Mouse (Mus musculus) T-helper 1 cell (primary cell): ENCODE measurements around the gene Snx11.
"Not testable (repeated sequence)": the region's sequence is repeated elsewhere in the genome, so short reads cannot be mapped to it uniquely, and the experiment has no call there.

Source experiments
- in situ Hi-C: fragments of 300-600 bp; cut with MboI, MseI; formaldehyde crosslinking; loops from one replicate; pipeline ENCODE4 v1.15.1; 2025; ENCODE audit warnings: high pct_unique_total_duplicates

The Snx11 gene

DNA sequence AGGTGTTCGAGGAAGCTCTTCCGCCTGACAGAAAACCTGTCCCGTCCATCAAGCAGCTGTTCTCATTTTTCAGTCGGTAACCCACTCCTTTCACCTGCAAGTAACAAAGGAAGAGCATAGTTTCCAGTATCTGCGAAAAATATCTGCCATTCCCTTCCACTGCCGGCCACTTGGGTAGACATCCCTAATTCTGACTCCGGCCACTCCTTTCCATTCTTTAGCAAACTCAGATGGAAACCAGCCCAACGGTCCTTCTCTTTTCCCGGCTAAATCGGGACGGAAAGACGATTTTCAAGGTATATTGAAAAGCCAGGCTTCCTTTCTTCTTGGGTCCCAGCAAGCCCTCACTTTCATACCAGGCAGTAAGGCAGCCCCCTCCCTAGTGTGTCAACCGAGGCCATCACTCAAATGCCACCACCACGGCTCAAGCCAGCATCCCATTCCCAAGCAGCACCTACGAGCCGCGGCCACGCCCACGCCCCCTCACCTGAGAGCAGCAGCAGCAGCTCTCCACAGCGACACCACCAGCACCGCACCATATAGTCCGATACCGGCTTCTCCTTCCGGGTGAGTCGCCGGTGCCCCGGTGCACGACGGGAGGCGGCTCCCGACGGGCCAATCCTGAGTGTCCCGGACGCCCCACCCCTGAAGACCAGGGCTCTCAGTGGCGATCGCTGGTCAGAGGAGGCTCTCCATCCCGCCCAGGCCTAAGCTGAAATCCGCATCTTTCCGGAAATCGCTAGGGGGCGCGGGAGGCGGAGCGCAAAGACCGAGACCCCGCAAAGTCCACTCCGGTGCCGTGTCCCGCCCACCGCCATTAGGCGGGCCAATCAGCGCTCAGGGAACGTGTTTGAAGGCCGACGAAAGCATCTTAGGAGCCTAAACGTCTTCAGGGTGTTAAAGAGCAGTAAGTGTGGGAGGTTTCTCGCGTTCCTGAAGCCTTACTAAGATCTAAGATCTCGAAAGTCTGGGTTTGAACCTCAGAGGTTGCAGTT lies at the start of gene Snx11:
Snx11 (minus strand) TSS at position 592 of the 995 bp plus-strand sequence.
- in situ Hi-C loops: no loop called here

DNA sequence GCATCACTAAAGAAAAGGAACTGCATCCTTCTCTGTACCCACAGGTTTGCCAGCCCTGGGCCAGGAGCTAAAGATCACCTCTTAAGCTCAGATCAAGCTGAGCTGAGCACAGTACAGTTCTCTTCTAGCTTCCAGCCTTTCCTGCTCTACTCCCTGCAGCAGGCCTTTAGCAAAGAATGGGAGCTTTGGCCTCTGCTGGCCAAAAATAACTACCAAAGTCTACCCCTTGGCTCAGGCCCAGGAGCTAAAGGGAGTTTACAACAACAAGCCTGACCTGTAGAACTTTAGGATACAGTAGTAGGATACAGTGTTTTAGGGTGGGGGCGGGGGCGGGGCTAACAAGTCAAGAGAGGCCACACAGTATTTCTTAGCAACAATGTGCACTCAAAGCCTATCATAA lies 49.1 kb upstream of the Snx11 start:
- in situ Hi-C loops: no loop called here

DNA sequence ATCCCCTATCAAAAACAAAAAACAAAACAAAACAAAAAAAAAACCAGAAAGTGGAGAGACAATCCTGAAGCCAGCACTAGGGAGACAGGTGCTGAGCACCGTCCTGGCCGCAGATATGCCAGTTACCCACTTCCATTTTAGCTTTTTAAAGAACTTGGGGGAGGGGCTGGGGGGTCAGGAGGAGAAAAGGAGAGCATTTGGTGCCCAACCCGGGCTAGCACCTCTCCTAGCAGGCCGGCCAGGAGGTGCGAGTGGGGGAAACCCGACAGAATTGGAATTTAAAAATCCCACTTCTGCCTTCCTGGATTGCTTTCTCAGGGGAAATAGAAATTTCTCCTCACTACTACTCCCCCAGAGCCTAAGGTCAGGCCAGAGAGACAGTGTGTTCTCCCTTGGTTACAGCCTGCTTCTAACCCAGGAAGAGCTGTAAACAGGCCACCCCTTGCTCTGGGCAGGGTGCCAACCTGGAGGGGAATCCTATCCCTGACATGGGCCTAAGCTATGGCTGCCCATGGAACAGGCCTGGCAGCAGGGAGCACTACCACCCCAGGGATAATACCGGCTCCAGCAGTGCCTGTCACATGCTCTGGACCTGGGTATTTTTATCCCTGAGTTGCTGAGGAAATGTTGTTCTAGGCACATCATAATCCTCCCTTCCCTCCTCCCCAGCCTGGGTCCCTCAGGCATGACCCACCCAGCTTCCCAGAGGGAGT lies 47.6 kb upstream of the Snx11 start:
- in situ Hi-C loops: no loop called here

DNA sequence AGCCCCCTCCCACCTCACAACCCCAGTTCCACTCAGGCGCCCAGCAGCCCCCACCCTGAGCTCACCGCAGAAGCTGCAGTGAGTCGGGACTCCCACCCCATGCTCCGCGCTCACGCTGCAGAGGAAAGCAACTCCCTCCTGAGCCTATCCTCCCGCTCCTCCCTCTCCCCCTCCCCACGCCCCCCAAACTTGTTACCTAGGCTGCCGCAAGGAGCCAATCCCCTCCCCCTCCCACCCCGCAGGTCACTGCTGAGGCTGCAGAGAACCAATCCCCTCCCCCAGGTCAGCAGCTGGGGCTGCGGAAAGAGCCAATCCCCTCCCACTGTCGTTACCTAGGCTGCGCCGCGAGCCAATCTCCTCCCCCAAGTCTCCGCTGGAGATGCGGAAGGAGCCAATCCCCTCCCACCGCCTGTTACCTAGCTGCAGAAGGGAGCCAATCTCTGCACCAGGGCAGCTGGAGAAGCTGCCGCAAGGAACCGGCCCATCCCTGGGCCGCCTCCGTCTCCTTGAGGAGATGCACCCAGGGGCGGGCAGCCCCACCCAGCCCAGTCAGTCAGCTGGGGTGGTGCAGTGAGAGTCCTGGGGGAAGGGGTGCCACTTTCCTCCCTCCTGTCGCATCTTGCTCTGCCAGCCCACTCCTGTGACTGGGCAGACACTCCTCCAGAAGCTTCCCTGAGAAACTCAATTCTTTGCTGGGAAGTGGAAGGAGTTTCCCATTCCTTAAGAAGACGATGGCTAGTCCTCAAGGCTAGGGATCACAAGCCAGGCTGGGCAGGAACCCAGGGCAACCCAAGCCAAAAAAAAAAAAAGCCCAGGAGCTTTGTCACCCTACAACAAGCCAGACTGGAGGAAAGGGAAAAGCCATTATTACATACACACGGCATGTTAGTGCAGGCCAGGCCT lies 46.8 kb upstream of the Snx11 start:
- in situ Hi-C loops: no loop called here

DNA sequence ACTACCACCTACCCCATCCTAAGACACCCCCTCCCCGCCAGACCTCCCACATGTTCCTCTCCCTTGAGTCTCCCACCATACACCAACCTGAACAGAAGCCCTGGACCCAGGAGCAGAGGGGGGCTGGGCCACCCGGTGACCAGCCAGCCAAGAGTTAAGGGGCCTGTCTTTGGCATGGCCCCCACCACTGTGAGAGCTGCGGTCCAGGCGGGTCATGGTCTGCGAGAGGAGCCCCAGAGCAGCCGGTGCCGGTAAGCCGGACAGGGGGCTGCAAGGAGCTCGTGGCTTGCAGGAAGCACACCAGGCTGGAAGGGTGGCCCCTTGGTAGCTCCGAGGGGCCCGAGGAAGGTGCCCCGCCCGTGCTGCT lies 46.1 kb upstream of the Snx11 start:
- in situ Hi-C loops: no loop called here

DNA sequence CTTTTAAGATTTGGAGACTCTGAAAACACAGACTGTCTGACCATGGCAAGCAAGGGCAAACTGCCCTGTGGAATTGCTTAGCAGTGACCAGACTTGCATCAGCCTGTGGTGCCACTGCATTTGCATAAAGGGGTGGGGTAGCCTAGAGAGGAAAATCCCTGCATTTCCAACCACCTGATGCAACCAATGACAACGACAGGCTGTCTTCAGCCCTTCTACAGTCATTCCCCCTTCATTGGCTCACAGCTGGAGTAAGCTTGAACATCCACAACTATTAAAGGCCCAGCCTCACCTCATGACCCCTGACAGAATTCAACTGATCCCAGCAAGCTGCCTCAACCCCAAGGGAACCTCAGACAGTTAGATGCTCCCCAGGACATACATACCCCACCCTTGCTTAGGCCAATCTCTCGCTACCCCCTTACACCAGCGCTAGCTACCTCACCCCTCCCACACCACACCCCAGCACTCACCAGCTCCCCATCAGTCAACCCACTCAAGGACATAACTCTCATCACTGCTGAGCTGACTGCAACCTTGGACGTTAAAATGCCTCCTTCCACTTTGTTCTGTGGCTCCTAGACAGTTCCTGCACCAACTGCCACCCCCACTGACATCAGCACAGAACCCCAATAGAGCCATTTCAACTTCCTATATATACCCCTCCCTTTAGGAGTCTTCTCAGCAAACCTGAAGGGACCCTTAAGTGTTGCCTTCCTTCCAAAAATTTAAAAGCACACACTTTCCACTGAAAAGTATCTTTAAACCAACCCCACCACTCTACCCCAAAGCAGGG lies 45.5 kb upstream of the Snx11 start:
- in situ Hi-C loops: no loop called here

DNA sequence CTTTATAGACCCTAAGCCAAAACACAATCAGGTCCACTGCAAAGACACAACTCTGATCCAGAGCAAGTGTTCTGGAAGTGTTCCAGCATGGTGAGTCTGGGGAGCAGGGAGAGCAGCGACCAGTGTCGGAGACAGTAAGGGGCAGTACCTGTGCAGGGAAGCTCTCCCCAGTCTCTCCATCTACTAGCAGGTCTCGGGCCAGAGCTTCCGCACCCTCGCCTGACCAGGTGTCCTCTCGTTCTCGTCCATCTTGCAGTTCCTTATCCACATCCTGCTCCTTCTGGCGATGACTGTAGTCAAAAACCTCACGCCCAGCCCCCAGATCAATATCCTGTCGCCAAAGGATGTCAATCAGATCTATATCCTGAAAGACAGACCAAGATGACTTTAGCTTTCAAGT lies 44.6 kb upstream of the Snx11 start:
- in situ Hi-C loops: no loop called here

DNA sequence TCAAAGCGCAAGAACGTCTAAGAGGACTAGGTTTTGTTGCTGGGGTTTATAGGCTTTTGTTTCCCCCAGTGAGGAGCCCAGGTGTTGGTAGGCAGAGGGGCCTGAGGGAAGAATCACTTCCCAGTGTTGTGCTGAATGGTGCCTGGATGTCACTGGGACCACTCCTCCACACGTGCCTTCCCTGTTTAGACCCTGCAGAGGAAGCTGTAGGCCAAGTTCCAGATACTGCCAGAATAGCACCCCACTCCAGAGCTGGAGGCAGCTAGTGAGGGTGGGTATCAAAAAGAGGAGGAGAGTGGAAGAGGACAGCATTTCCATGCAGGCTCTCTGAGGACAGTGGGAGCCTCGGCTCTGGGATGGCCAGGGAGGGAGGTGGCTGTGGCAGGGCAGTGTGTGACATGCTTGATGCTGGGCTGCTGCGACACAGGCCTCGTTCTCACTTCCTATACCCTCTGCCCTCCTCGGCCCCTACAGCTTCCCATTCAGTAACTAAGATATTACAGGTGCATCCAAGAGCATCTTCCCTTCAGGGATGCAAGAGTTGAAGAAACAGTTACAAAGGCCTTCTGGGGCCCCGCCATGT lies 40.9 kb upstream of the Snx11 start:
- in situ Hi-C loops: no loop called here

DNA sequence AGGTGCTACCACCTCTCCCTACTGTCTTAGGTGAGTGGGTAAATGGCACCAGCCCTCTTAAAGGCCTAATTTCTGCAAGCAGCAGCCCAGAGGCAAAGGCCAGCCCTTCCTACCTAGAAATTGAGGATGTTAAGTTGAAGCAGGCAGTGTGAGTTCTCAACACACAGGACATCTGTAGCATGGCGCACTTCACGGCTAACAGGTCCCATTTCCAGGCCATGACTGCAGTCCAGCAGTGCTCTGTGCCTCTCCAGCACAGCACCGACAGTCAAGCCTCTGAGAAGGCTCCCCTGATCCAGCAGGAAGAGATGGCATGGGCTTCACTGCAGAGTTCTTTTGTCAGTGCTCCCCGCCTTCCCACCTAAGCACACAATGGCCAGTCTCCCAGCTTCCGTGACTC lies 39.6 kb upstream of the Snx11 start:
- in situ Hi-C loops: no loop called here

DNA sequence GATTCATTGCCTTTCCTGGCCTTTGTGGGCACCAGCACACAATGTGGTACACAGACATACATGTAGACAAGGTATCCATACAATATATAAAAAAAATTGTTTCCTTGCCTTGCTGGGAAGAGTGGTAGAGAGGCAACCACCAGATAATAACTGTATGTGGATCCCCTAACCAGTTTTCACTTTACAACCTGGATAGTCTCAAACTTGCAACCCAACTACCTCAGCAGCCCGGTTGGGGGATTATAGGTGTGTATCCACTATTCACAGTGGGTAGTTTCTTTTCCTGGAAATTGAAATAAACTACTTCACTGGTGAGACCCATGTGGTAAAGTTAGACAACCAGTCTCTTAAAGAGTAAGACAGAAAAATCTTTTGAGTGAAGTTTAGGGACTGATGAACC lies 39.1 kb upstream of the Snx11 start:
- in situ Hi-C loops: no loop called here

DNA sequence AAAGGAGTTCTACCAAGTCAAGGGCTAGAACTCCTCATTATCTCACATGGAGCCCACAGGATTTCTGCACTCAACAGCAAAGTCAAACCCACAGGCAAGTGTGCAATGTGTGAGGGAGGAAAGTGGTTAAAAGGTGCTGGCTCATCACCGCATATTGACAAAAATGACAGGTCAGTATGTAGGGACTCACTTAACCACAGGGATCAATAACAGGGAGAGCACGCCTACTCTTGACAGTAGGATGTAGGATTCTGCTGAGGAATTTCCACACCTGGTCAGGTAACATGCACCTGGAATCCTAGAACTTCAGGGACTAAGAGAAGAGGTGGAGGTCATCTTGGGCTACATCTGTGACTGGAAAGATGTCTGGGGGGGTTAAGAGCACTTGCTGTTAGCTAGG lies 38.5 kb upstream of the Snx11 start:
- in situ Hi-C loops: no loop called here

DNA sequence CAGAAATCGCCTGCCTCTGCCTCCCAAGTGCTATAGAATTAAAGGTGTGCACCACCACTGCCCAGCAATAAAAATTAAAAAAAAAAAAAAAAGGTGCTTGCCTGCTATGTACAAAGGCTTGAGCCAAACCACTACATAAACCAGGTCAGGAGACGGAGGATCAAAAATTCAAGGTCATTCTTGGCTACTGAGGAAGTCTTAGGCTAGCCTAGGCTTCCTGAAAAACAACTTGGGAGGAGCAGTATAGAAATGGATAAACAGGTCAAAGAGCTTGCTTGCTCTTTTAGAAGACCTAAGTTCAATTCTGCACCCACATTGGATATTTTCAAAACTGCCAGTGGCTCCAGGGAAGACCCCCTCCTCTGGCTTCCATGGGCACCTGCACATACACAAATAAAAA lies 37.1 kb upstream of the Snx11 start:
- in situ Hi-C loops: no loop called here

DNA sequence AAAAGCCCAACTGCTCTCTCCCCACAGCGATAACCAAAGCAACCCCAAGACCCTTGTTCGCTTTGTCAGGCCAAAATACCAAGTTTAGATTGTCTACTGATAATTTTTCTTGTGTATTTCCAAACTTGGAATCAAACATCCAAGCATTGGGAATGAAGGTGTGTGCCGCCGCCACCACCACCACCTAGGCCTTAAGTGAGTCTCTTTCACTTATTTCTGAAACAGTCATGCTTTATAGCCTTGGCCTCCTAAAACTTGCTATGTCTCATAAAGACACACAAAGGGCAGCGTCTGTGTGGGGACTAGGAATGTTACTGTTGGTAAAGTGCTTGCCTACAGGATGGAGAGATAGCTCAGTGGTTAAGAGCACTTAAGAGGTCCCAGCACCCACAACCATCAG lies 36.6 kb upstream of the Snx11 start:
- in situ Hi-C loops: no loop called here

DNA sequence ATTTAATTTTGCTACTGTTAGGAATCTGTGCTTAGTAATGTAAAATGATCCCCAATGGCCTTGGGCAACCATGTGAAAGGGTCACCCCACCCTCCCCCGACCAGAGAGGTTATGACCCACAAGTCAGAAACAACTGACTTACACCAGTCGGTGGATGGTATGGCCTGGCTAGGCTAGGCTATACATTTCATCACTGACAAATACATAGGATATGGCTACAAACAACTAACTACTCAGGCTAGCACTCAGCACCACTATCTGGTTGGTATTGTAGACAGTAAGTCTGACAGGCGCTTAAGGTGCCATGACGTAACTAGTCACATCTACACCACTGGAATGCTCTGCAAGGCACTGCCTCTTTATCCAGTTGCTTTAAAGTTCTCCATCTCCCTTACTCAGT lies 36.1 kb upstream of the Snx11 start:
- in situ Hi-C loops: no loop called here

DNA sequence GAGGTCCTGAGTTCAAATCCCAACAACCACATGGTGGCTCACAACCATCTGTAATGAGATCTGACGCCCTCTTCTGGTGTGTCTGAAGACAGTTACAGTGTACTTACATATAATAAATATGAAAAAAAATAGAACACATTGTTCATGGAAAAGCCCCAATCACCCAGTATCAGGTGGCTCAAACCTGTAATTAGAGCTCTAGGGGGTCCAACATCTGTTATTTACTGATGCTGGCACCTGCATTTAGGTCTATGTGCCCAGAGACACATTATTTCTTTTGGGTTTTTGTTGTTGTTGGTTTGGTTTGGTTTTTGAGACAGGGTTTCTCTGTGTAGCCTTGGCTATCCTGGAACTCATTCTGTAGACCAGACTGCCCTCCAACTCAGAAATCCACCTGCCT lies 33.8 kb upstream of the Snx11 start:
- in situ Hi-C loops: not testable (repeated sequence)

DNA sequence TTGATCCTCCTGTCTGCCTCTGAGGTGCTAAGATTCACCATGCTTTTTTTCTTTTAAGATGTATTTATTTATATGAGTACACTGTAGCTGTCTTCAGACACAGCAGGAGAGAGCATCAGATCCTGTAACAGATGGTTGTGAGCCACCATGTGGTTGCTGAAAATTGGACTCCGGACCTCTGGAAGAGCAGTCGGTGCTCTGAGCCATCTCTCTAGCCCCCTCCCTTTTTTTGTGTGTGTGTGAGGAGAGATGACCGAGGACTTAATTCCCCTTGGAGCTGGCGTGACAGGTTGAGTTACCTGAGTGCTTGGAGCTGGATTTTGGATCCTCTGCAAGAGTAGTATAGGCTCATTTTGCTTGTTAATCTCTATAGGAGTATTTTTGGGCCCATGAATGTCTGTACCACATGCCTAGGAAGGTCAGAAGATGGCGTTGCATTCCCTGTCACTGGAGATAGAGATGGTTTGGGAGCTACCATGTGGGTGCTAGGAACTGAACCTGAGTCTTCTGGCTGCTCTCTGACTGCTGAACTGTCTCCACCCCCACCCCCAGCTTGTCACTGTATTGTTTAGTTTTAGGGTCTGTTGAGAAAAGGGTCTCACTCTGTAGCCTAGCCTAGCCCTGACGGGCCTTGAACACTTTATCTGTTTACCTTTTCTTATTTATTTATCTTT lies 32.3 kb upstream of the Snx11 start:
- in situ Hi-C loops: no loop called here

DNA sequence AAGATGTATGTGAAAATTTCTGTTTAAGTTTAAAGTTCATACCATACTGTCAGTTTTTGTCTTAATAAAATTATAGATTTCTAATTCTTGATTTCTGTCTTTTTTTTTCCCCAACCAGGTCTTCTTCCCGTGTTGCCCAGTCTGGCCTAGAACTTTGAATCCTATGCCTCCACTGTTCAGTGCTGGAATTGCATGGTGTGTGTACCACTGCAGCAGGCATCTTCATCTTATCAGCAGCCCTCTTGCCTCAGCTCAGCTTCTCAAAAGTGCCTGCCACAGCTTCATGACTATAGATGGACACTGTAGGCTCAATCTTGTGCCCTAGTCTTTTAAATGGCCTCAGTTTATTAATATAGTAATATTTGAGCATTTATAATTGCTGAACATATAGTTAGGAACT lies 30.7 kb upstream of the Snx11 start:
- in situ Hi-C loops: no loop called here

DNA sequence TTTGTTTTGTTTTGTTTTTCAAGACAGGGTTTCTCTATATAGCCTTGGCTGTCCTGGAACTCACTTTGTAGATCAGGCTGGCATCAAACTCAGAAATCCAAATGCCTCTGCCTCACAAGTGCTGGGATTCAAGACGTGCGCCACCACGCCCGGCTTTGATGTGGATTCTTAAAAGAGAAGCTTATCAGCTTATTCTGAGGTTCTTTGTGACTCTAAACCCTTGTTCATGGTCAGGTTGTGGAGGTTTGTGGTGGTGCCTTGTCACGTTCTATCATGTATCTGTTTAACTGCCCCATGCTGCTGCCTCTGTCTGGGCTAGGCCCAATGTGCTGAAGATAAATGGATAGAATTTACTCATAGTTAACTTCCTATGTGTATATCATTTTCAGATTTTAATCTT lies 28.2 kb upstream of the Snx11 start:
- in situ Hi-C loops: no loop called here

DNA sequence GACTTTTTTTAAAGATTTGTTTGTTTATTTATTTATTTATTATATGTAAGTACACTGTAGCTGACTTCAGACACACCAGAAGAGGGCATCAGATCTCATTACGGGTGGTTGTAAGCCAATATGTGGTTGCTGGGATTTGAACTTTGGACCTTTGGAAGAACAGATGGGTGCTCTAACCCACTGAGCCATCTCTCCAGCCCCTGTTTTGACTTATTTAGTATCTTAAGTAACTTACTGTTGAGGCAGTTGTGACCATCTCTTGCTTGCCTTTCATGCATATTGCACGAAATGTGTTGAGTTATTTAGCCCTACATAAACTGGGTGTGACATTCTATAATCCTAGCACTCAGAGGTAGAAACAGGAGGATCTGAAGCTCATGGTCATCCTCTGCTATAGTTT lies 22.2 kb upstream of the Snx11 start:
- in situ Hi-C loops: no loop called here

DNA sequence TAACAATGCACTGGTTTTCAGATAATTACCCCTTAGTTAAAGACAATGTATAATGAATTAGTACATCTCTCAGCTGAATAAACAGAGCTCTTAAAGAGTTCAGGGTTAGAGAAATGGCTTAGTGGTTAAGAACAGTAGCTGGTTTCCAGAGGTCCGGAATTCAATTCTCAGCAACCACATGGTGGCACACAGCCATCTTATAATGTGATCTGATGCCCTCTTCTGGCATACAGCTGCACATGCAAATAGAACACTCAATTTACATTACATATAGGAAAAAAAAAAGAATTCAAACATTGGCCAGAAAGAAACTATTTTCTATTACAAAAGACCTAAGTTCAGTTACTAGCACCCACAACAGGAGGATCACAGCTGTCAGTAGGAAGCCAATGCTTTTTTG lies 19.2 kb upstream of the Snx11 start:
- in situ Hi-C loops: no loop called here
